ENCODE assay signal across 8 mouse cellular contexts in genomic region chr5:92353517-92353916, GRCm38 (mm10). TPM values are rescaled to one million over a fixed set of nuclear protein-coding genes. Genes with fewer than 3 reads are reported as not detected.
DNase-seq lines count a peak whose midpoint lies in the region; ATAC-seq and TF ChIP-seq lines count a peak whose summit lies in the region.

No protein-coding gene starts in this region.

- peak overlapping the region; percentile 10; the same call in 1 of the 2 replicates for H3K4me3 ChIP-seq in hindbrain, postnatal 0 days (ENCODE audit: low read length)
- H3K4me3 ChIP-seq in hindbrain, embryonic 11.5 days (ENCODE audit: low read depth, low read length), result no peak overlapping the region
- H3K4me3 ChIP-seq in megakaryocyte, embryonic 14.5 days (replicated peaks), result peak overlapping the region; percentile 90

- H3K4me1 ChIP-seq in hindbrain, postnatal 0 days (ENCODE audit: insufficient read depth, low read length), result no peaks in the 10 kb centered on the region
- no peaks in the 10 kb centered on the region for H3K4me1 ChIP-seq in hindbrain, embryonic 11.5 days (replicated peaks; ENCODE audit: control insufficient read depth, insufficient read depth, low read length)
- peaks cover 34% of the 10 kb centered on the region for H3K4me1 ChIP-seq in megakaryocyte, embryonic 14.5 days

- H3K27me3 ChIP-seq in hindbrain, postnatal 0 days (ENCODE audit: insufficient read depth, low read length), result no peaks in the 10 kb centered on the region
- H3K27me3 ChIP-seq in hindbrain, embryonic 11.5 days (ENCODE audit: control insufficient read depth, insufficient read depth, low read length), result no peaks in the 10 kb centered on the region
- H3K27me3 ChIP-seq in megakaryocyte, embryonic 14.5 days (replicated peaks), result peaks cover 18% of the 10 kb centered on the region

- WGBS in hindbrain, postnatal 0 days, result 48% methylated on average over 11 of the region's 11 CpGs
- WGBS in hindbrain, embryonic 11.5 days, result 54% methylated on average over 11 of the region's 11 CpGs

- no peak overlapping the region for H3K9ac ChIP-seq in hindbrain, postnatal 0 days (replicated peaks; ENCODE audit: low read length)
- no peak overlapping the region for H3K9ac ChIP-seq in hindbrain, embryonic 11.5 days (ENCODE audit: low read depth, low read length)

- ATAC-seq in hindbrain, postnatal 0 days, result no peak
- ATAC-seq in hindbrain, embryonic 11.5 days (ENCODE audit: low FRiP score), result no peak

- no peak for DNase-seq in hindbrain, postnatal 0 days (ENCODE audit: low spot score)
- no peak for DNase-seq in hindbrain, embryonic 11.5 days (ENCODE audit: low spot score)
- DNase-seq in adrenal gland, adult 2 months, result peak; percentile 85
- peak; percentile 98 for DNase-seq in heart, adult 11 months
- peak; percentile 62 for DNase-seq in kidney, postnatal 10 days
- peak; percentile 43 to 52 for DNase-seq in thymus, postnatal 36 days
- DNase-seq in left cerebral cortex, postnatal 10 days (ENCODE audit: extremely low spot score in 1 of 2, low spot score in 2 of 2), result no peak

- no peak for TF ChIP-seq CTCF in hindbrain, postnatal 0 days (IDR thresholded peaks at IDR 0.05; ENCODE audit: low read depth)

- H3K36me3 ChIP-seq in hindbrain, postnatal 0 days (ENCODE audit: insufficient read depth, low read length), result no peaks in the 10 kb centered on the region
- H3K36me3 ChIP-seq in hindbrain, embryonic 11.5 days (ENCODE audit: control insufficient read depth, insufficient read depth, low read length), result no peaks in the 10 kb centered on the region
- H3K36me3 ChIP-seq in megakaryocyte, embryonic 14.5 days (replicated peaks; ENCODE audit: low read length), result no peaks in the 10 kb centered on the region

- intact Hi-C loops in left cerebral cortex, postnatal 10 days (cut with DNase I), result no loop called here

- H3K27ac ChIP-seq in hindbrain, postnatal 0 days, result no peak overlapping the region
- no peak overlapping the region for H3K27ac ChIP-seq in hindbrain, embryonic 11.5 days (ENCODE audit: low read depth, low read length)

- H3K4me2 ChIP-seq in hindbrain, postnatal 0 days (ENCODE audit: low read depth, low read length), result peak overlapping the region; percentile 40
- no peak overlapping the region for H3K4me2 ChIP-seq in hindbrain, embryonic 11.5 days (replicated peaks; ENCODE audit: low read depth, low read length)

- H3K9me3 ChIP-seq in hindbrain, postnatal 0 days (ENCODE audit: low read length), result no peaks in the 10 kb centered on the region
- no peaks in the 10 kb centered on the region for H3K9me3 ChIP-seq in hindbrain, embryonic 11.5 days (ENCODE audit: control insufficient read depth, low read length)
- H3K9me3 ChIP-seq in megakaryocyte, embryonic 14.5 days, result no peaks in the 10 kb centered on the region

RNA-seq across cellular contexts. Expression of gene Cxcl10, which starts 4.8 kb away (rescaled TPM):
- total RNA-seq in hindbrain, postnatal 0 days (2014; rRNA removed), result not detected in 2 replicates
- polyA plus RNA-seq in hindbrain, postnatal 0 days (2015; fragmentation: Nextera tagmentation; extraction: Ambion mirVana), result 0.54 and 0.80 TPM in 2 replicates
- 0.57 and 0.71 TPM in 2 replicates for polyA plus RNA-seq in hindbrain, embryonic 11.5 days (2014; fragmentation: Nextera tagmentation; extraction: Ambion mirVana)
- total RNA-seq in adrenal gland, adult 2 months (2021), result under 1 TPM; 0.43 to 0.73 TPM
- polyA plus RNA-seq in adrenal gland, adult 2 months (2012; rRNA removed), result 1.7 and 3.6 TPM in 2 replicates
- not detected in 2 replicates for polyA plus RNA-seq in megakaryocyte, embryonic 14.5 days (2012; ENCODE audit: insufficient read depth, low replicate concordance)
- not detected for total RNA-seq in left cerebral cortex, postnatal 10 days (2021)

RNA-seq across cellular contexts. Expression of gene Art3, which starts 21.9 kb away (rescaled TPM):
- total RNA-seq in hindbrain, postnatal 0 days (2014; rRNA removed), result 1.8 and 4.1 TPM in 2 replicates
- polyA plus RNA-seq in hindbrain, postnatal 0 days (2015; fragmentation: Nextera tagmentation; extraction: Ambion mirVana), result 8.0 and 10.2 TPM in 2 replicates
- polyA plus RNA-seq in hindbrain, embryonic 11.5 days (2014; fragmentation: Nextera tagmentation; extraction: Ambion mirVana), result 3.4 and 3.6 TPM in 2 replicates
- total RNA-seq in adrenal gland, adult 2 months (2021), result 10 to 100 TPM; 39.2 to 58.2 TPM
- polyA plus RNA-seq in adrenal gland, adult 2 months (2012; rRNA removed), result 2.6 and 3.1 TPM in 2 replicates
- not detected in 2 replicates for polyA plus RNA-seq in megakaryocyte, embryonic 14.5 days (2012; ENCODE audit: insufficient read depth, low replicate concordance)
- total RNA-seq in left cerebral cortex, postnatal 10 days (2021), result 1 to 10 TPM; 7.6 to 9.5 TPM

RNA-seq across cellular contexts. Expression of gene Cxcl9, which starts 25.6 kb away (rescaled TPM):
- total RNA-seq in hindbrain, postnatal 0 days (2014; rRNA removed), result not detected in 2 replicates
- not detected in 2 replicates for polyA plus RNA-seq in hindbrain, postnatal 0 days (2015; fragmentation: Nextera tagmentation; extraction: Ambion mirVana)
- polyA plus RNA-seq in hindbrain, embryonic 11.5 days (2014; fragmentation: Nextera tagmentation; extraction: Ambion mirVana), result not detected in 2 replicates
- 1 to 10 TPM; 2.5 to 2.6 TPM for total RNA-seq in adrenal gland, adult 2 months (2021)
- 3.7 and 7.2 TPM in 2 replicates for polyA plus RNA-seq in adrenal gland, adult 2 months (2012; rRNA removed)
- polyA plus RNA-seq in megakaryocyte, embryonic 14.5 days (2012; ENCODE audit: insufficient read depth, low replicate concordance), result not detected in 2 replicates
- total RNA-seq in left cerebral cortex, postnatal 10 days (2021), result not detected

RNA-seq across cellular contexts. Expression of gene Sdad1, which starts 43.2 kb away (rescaled TPM):
- 27.3 and 28.3 TPM in 2 replicates for total RNA-seq in hindbrain, postnatal 0 days (2014; rRNA removed)
- polyA plus RNA-seq in hindbrain, postnatal 0 days (2015; fragmentation: Nextera tagmentation; extraction: Ambion mirVana), result 30.6 and 30.7 TPM in 2 replicates
- polyA plus RNA-seq in hindbrain, embryonic 11.5 days (2014; fragmentation: Nextera tagmentation; extraction: Ambion mirVana), result 36.3 and 49.1 TPM in 2 replicates
- 10 to 100 TPM; 25.0 to 39.1 TPM for total RNA-seq in adrenal gland, adult 2 months (2021)
- 11.2 and 13.2 TPM in 2 replicates for polyA plus RNA-seq in adrenal gland, adult 2 months (2012; rRNA removed)
- polyA plus RNA-seq in megakaryocyte, embryonic 14.5 days (2012; ENCODE audit: insufficient read depth, low replicate concordance), result 5.1 and 10.0 TPM in 2 replicates
- 10 to 100 TPM; 20.5 to 25.3 TPM for total RNA-seq in left cerebral cortex, postnatal 10 days (2021)

Comparison
In these comparisons a context has a peak if more than half of its experiments do, and no peak if none do; other contexts are left out.
1. DNase-seq: peak in adrenal gland, adult 2 months (single experiment), heart, adult 11 months (single experiment), kidney, postnatal 10 days (single experiment) and thymus, postnatal 36 days (2 of 2); none in hindbrain, postnatal 0 days (single experiment), hindbrain, embryonic 11.5 days (single experiment) and left cerebral cortex, postnatal 10 days (0 of 2).